Mouse (Mus musculus): Measurements from ENCODE around the gene Grb2. TPM values are rescaled to one million over a fixed set of nuclear protein-coding genes. Genes with fewer than 3 reads are reported as not detected.

The Grb2 gene
- total RNA-seq, 1 experiment from 2014 or later, result 103 TPM

DNA sequence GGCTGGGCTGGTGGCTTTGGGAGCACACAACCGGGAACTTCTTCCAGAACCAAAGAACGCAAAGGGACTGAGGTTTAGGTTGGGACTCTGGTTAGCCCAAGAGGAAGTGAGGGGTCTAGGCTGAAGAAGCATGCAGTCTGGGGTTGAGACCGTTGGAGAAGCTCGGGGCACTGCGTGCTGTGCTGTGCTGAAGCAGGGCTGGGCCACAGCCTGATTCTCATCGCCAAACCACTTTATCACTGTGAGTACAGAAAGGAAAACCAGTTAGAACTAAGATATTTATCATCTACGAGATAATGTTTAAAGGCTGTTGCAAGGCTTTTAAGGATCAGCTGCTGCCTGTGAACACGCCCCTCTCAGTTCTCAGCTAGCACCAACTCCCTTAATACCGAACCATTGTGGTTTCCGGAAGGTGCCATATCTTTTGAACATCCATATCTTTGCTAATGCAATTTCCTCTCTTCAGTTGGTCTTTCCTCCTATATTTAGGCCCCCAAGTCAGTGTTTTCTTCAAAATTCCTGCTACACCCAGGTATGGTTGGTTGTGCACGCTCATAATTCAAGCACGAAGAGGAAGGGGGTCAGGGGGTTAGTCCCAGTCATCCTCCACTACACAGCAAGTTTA lies 4.4 kb upstream of the Grb2 start:
- DNase-seq, result no peak

DNA sequence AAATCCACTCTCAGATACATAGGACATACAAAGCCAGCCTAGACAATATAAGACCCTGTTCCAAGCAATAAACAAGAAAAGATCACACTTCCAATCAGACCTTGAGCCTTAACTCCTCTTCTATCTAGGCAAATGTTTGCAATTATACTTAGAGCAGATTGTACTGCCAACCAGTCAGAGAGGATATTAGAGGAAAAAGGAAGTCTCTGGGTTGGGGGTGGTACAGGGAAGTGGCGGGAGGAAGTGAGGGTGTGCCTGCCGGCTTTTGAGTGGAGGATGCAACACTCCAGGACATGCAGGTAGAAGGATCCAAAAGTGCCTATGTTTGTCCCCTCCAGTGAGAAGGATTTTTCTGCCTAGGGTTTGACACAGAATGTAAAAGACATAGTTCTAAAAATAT lies 3.9 kb upstream of the Grb2 start:
- no peak for DNase-seq

DNA sequence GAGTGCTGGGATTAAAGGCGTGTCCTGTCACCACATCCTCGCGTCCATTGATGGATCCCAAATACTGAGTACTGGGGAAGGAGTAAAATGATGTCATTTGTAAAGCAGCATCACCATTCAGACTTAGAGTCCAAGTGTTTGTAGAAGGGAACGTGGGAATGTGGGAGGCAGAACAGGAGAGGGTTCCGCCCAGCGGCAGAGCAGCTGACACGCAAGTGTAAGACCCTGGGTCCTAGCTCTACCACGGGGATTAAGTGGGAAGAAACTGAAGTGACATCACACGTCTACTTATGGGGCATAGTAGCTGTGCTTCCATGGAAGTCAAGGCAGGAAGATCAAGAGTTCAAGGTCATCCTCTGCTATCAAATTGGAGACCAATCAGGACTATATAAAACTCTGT lies 2.7 kb upstream of the Grb2 start:
- no peak for DNase-seq

DNA sequence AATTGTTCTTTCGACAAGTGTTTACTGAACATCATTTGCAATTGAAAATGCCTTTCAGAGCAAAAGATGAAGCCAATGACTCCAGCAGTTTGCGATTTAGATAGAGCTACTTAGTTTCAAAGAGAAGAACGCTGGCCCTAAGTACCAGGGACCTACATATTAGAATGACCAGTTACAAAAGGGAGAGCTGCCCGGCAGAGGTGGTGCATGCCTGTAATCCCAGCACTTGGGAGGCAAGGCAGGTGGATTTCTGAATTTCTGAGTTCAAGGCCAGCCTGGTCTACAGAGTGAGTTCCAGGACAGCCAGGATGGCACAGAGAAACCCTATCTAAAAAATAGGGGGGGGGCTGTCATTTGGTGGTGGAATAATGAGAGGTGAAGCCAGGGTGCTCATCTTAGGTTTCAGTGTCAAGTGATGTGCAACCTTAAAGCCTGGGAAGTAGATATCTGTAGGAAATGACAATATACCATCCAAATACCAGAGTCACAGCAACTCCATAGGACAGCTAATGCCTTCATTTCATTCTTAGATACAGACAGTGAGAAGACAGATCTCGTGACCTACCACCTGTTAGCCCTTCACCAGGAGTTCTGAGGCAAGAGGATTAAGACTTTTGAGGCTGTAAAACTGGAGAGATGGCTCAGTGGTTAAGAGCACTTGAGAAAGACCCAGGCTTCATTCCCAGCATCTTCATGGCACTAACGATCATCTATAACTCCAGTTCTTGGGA lies 1.6 kb upstream of the Grb2 start:
- DNase-seq, result no peak

DNA sequence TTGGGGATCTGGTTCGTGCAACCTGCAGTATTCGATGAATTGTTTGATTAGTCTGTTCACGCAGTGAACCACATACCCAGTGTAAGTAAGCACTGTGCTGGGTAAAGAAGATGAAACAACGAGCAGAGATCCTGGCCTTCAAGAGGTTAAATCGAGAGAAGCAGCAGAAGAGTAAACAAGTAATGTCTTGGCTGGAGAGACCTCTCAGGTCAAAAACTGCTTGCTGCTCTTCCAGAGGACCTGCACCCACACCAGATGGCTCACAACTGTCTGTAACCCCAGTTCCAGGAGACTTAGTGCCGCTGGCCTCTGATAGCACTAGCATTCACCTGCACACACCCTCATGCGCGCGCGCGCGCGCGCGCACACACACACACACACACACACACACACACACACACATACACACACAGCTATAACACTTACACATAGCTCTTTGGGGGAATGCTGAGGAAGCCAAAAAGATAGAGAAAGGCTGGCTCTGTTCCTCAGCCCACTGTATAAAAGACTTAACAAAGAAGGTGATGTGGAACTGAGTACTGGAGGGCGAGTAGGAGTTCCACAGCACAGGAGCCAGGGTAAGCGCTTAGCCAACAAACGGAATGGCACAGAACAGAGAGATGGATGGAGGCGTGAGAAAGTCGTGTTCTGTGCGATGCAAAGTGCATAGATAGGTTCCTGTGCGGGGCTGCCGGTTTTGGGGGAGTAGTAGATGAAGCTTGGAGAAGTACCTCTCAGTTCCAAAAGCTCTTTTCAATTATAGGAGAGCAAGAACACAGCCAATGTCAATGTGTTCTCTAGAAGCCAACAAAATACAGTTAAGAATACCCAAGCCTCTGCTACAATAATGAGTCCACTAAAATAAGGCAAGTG lies 795 bp upstream of the Grb2 start:
- peak; percentile 24 for DNase-seq

DNA sequence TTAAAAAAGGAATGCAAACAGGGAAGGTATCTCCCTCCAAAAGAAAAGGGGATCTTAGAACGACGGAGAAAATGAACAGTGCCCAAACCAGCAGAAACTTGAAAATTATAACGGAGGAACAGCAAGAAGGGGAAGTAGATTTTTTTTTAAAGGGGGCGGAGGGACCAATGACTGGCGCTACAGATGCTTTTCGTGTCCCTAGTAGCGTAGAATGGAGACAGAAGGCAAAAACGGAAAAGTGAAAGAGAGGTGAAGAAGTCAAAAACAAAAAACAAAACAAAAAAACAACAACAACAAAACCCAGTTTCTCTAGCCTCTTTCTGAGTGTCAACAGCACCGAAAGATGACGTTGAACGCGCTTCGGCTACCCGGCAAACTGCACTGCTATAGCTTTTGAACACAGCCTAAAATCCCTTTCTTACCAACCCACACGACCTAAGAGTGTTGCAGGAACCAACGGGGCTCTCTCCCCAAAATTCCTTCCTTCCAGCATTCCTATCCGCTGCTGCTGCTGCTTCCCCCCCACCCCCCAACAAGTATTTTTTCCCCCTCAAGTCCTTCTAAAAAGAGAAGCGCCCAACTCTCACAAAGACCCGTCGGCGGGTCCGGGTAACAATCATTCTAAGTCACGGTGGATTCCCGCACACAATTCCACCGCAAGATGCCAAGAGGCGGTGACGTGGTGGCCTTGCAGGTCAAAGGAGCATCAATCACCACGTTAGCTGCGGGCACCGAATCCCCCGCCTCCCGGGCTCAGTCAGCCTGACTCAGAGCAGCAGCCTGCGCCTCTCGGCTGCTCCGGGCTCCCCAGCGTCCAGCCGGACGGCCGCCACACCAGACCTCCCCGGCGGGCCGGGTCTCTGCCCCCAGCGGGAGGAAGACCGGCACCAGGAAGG lies 836 bp downstream of the Grb2 start:
- DNase-seq, result peak; percentile 93

DNA sequence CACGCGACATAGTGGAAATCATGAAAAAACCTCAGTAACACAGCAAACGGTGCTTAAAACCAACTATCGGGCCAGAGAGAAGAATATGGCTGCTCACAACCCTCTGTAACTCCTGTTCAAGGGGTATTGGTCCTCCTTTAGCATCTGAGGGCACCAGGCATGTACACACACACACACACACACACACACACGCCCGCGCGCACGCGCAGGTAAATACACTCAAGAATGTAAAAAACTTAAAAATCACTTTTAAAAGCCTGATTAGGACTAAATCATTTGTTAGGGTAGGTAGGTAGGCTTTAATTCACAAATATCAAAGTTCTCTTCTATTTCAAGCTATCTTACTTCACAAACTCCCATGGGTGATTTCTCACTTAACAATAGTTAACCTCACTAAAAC lies 1.8 kb downstream of the Grb2 start:
- DNase-seq, result no peak

DNA sequence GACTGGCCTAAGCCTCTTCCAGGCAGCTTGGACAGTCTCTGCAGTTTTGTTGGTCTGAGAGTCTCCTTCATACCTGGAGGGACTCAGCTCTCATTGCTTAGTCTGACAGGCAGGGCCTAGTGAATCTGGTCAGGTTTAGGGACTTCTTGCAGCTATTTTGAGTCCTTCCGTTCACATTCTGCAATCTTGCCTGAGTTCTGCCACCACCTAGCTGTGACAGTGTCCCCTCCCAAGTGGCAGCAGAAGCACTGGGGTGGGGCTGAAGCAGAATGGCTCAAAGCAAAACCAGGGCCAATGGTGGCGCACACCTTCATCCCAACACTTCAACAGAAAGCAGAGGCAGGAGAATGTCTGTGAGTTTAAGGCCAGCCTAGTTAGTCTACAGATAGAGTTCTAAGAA lies 2.8 kb downstream of the Grb2 start:
- no peak for DNase-seq

DNA sequence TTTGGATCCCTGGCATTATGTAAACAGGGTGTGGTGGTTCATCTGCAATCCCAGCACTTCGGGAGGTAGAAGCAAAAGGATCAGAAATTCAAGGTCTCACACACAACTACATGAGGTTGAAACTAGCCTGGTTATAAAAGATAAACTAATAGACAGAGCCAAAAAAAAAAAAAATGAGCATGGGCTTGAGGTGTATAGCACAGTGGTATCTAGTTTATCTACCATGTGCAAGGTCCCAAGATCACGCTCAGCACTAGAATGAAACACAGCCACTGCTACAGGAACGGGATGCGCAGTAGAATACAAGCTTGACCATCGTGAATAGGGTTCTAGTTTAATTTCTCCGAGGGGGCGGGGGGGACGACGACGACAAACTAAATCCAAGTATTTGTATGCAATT lies 3.7 kb downstream of the Grb2 start:
- DNase-seq, result no peak

DNA sequence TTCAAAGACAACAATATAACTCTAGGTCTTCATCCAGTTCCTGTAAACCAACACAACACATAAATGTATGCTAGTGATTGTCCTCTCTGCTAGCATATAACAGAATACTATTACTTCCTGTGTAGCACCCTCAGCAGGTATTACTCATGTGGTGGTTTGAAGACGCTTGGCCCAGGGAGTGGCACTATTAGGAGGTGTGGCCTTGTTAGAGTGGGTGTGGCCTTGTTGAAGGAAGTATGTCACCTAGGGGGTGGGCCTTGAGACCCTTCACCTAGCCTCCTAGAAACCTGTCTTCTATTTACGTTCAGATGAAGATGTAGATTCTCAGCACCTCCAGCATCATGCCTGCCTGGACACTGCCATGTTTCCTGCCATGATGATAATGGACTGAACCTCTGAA lies 4.9 kb downstream of the Grb2 start:
- no peak for DNase-seq

DNA sequence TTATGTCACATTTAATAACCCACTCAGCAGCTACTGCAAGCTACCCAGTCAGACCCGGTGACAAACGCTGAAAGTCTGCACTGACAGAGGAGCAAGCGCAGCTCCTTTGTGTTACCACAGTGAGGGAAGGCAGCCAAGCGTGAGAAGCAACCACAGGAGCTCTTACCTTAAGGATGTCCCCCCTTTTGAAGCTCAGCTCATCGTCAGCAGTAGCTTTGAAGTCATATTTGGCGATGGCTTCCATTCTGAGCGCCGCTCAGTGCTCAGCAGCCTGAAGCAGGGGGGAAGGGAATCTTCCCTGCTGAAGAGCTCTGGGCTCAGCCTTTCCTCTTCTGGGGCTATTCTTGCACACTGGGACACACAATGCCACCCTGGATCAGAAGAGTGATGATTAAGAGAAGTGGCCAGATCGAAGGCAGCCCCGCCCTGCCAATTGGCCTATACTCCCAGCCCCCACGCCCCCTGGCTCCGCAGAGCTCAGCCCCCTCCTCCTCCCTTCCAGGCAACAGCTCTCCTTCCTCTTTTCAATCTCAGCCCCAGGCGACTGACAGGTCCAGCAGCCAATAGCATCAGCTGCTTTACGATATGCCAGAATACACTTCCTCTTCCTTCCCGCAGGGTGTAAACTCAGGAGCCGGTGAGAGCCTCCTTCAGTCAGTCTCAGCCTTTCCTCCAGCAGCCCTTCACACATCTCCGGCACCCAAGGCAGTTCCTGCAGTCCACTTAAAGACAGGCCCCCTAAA lies 9.2 kb downstream of the Grb2 start:
- DNase-seq, result peak; percentile 92

DNA sequence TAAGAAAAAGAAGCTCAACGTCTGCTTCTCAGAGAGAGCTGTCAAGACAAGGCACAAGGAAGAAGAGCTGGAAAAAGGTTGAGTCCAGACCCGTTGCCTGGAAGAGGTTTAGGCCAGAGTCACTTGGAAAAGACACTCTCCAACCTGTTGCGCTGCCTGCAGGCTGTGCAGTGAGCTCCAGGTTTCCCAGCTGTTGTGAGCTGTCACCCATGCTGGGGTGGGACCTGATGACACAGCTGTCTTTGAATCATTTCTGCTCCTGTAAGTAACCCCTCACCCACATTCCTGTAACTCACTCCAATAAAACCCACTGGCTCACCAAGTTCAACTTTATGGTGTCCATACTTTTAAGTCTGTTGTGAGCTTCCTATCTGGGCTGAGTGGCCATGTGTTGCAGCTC lies 10.7 kb downstream of the Grb2 start:
- no peak for DNase-seq

DNA sequence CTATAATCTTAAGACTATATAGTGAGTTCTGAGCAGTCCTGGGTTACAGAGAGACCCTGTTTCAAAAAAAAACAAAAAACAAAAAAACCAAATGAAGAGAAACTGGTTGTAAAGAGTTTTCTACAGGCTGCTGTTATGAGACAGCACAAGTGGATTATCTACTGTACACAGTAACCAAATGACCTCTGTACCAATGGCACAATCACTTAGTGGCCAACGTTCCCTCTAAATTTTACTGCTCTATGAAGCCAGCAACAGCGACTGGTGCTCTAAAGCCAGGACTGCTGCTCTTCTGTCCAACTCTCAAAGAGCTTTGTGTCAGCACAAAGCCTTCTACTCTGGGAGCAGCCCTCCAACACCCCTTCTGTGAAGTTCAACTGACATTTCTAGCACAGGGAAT lies 11.3 kb downstream of the Grb2 start:
- no peak for DNase-seq

DNA sequence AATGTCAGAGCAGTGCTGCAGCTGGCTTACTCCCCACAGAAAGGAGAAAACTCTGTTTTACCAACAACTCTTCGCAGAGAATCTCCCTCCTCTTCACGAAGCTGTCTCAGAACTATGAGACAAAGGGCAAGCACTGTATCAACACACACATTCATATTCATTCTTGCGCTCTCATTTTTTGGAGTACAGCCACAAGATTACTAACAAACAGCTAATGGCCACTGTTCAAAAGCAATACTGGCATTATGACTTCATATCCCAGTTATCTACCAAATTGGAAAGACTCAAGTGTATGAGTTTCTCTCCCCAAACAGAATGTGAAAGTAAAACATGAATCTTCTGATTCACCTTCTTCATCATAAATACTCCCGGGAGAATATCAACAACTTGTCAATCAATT lies 11.9 kb downstream of the Grb2 start:
- DNase-seq, result no peak

DNA sequence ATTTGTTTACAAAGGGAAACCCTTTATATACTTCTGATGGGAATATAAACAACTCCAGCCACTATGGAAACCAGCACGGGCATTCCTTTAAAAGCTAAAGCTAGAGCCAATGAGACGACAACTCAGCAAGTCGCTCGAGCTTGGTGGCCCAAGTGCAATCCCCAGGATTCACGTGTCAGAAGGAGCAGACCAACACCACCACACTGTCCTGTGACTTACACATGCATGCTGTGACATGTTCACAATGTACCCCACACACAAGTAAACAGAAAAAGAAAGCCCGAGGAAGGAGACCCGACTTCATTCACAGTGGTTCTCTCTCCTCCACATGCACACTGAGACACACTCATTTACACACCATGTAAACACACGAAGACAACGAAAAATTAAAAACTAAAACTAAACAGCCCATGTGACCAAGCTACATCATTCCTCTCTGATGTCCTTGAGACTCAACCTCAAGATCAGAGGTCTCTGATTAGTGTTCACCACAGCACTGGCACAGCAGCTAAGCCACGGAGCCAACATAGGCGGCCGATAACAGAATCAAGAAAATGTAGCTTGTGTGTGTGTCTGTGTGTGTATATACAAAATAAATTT lies 14.3 kb downstream of the Grb2 start:
- no peak for DNase-seq

DNA sequence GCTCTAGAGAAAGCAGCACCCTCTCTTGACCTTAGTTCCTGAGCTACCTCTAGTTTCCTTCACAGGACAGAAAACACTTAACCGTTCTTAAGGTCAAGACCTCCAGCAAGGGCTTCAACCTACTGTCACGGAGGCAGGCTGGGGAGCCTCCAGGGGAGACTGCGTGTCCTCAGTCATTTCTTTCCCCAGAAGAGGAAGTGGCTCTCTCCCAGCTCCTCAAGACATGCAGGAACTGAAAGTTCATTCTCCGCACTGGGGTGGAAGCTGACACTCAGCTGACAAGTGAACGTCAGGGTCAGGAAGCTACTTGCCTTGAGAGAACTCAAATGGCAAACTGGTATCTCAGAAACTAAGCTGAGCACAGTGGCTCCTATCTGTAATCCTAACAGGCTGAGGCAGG lies 15.6 kb downstream of the Grb2 start:
- peak; percentile 53 for DNase-seq

DNA sequence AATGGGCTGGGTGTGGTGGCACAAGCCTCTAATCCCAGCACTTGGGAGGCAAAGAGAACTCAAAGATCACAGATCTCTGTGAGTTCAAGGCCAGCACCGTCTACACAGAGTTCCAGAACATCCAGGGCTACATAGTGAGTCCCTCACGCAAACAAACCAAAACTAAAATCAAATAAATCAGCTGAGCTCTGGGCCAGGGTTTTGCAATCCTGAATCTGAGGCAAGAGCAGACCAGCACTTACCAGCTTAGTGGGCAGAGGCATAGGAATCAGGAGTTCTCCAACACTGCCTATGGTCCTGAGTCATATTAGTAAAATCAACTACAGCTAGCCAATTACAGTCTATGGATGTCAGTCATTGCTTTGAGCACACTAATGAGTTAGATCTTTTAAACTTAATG lies 16.4 kb downstream of the Grb2 start:
- peak; percentile 60 for DNase-seq

DNA sequence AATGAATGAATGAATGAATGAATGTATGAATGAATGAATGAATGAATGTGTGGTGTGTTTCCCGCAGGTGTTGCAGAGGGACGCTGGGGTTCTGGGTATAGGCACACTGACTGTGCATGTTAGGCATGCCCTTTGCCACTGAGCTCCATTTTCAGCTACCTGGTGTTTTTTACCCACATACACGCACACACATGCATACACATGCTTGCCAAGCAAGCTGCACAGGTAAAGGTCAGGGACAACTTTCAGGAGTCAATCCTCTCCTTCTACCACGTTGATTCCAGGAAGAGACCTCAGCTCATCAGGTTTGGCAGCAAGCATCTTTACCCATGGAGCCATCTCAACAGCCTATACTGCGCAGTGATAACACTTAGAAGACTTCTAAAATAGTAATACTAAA lies 16.9 kb downstream of the Grb2 start:
- DNase-seq, result no peak

DNA sequence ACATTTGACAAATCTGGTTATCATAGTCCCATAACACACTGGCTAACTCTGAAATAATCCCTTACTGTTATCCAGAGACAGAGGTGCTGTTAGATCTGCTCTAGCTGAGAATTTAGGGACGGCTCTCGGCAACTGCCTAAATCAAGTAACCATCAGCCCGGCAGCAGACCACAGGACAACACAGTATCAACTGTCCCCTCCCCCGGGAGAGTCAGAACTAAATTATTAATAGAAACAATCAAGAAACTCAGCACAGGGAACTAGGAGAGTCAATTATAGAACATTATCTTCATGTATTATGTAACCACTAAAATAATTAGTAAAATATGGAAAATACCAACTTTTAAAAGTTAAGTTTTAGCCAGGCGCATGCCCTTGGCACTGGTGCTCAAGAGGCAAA lies 17.4 kb downstream of the Grb2 start:
- no peak for DNase-seq

DNA sequence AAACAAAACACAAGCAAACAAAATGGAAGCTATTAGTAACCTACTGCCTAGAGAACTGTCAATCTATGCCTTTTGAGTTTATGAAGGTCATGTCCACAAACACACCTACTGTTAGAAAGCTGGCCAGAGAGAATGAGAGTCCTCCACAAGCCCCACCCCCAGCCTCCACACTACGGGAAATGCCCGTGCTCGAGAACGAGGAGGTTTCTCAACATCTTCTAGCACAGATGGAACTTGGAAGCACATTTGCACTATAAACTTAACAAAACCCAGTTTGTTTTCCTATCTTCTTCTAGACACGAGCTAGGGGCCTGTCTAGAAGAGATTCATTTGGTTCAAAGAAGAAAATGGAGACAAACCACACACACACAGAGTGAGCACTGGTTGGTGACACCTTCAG lies 18.0 kb downstream of the Grb2 start:
- DNase-seq, result peak; percentile 52

All from adrenal gland, postnatal 14 days (tissue).